Mouse (Mus musculus) intestine, embryonic 16.5 days (tissue): ENCODE measurements around the gene Cdk19. TPM values are rescaled to one million over a fixed set of nuclear protein-coding genes. Genes with fewer than 3 reads are reported as not detected.

Experiments used
- ATAC-seq: fragments of 200-750 bp; cut with Nextera tagmentation; 2 replicates; pipeline ENCODE4 v1.8.0; 2017; ENCODE audit warnings: moderate TSS enrichment, moderate library complexity
- H3K27ac ChIP-seq: fragments of 300-500 bp; sonication (generic); 2 replicates; pipeline ENCODE4 v1.5.1; 2014; ENCODE audit warnings: mild to moderate bottlenecking, low read length
- H3K27me3 ChIP-seq: fragments of 300-500 bp; sonication (generic); replicated peaks from 2 replicates; pipeline ENCODE4 v1.6.1; 2014; ENCODE audit warnings: low read length, control low read depth, mixed read lengths; ENCODE audit not compliant: control insufficient read depth, insufficient read depth
- H3K36me3 ChIP-seq: fragments of 300-500 bp; sonication (generic); 2 replicates; pipeline ENCODE4 v1.6.1; 2014; ENCODE audit warnings: low read length, control low read depth; ENCODE audit not compliant: control insufficient read depth, insufficient read depth
- H3K4me1 ChIP-seq: fragments of 300-500 bp; sonication (generic); 2 replicates; pipeline ENCODE4 v1.6.1; 2014; ENCODE audit warnings: low read length, control low read depth, mixed read lengths; ENCODE audit not compliant: control insufficient read depth, insufficient read depth
- H3K4me2 ChIP-seq: fragments of 300-500 bp; sonication (generic); 2 replicates; pipeline ENCODE4 v1.6.1; 2014; ENCODE audit warnings: low read depth, low read length, control low read depth
- H3K4me3 ChIP-seq: fragments of 300-500 bp; sonication (generic); 2 replicates; pipeline ENCODE4 v1.5.1; 2014; ENCODE audit warnings: mild to moderate bottlenecking, low read length
- H3K9ac ChIP-seq: fragments of 300-500 bp; sonication (generic); 2 replicates; pipeline ENCODE4 v1.6.1; 2014; ENCODE audit warnings: low read depth, low read length
- H3K9me3 ChIP-seq: fragments of 300-500 bp; sonication (generic); 2 replicates; pipeline ENCODE4 v1.6.1; 2016; ENCODE audit warnings: low read length, control low read depth; ENCODE audit not compliant: control insufficient read depth
- WGBS: fragments of 180-500 bp; shearing (Covaris S2); extraction: QIAGEN DNeasy Blood & Tissue Kit; methylation state at CpG from one replicate; pipeline ENCODE4 v1.1.7; 2014; 5-methylcytosine and 5-hydroxymethylcytosine counted together
- polyA plus RNA-seq: library from polyadenylated mRNA; unstranded; fragments of >200 nt; fragmentation: Nextera tagmentation; extraction: Ambion mirVana; gene quantifications from 2 replicates; pipeline ENCODE4 v1.2.1, GENCODE M21; 2015

The Cdk19 gene
- polyA plus RNA-seq, 1 experiment from 2014 or later = 4.0 TPM

- Histone ChIP-seq H3K36me3 (no peaks in the 10 kb centered on the region), H3K27me3 (no peaks in the 10 kb centered on the region), H3K4me3 (no peak overlapping the region), H3K9me3 (no peaks in the 10 kb centered on the region), H3K4me2 (no peak overlapping the region), H3K4me1 (peaks cover 3% of the 10 kb centered on the region; the same call in 1 of the 2 replicates), H3K9ac (no peak overlapping the region), H3K27ac (no peak overlapping the region)
- no peak for ATAC-seq
- WGBS = 77% methylated on average over 5 of the region's 5 CpGs
These were observed 175.9 kb downstream of the Cdk19 start for GRCm38 (mm10) chr10:40515225-40515681.

GRCm38 (mm10) chr10:40516421-40516820 lies 177.1 kb downstream of the Cdk19 start:
- no peak for ATAC-seq
- H3K36me3 ChIP-seq = no peaks in the 10 kb centered on the region
- H3K27ac ChIP-seq = no peak overlapping the region
- WGBS = 23% methylated on average over 4 of the region's 4 CpGs
- peaks cover 3% of the 10 kb centered on the region; the same call in 1 of the 2 replicates for H3K4me1 ChIP-seq
- H3K9ac ChIP-seq = no peak overlapping the region
- H3K9me3 ChIP-seq = no peaks in the 10 kb centered on the region
- H3K27me3 ChIP-seq = no peaks in the 10 kb centered on the region
- no peak overlapping the region for H3K4me3 ChIP-seq
- no peak overlapping the region for H3K4me2 ChIP-seq

- Histone ChIP-seq H3K27me3 (no peaks in the 10 kb centered on the region), H3K4me3 (no peak overlapping the region), H3K9me3 (no peaks in the 10 kb centered on the region), H3K9ac (no peak overlapping the region), H3K36me3 (no peaks in the 10 kb centered on the region), H3K27ac (no peak overlapping the region), H3K4me2 (no peak overlapping the region), H3K4me1 (peaks cover 6% of the 10 kb centered on the region)
- no peak for ATAC-seq
- WGBS = 83% methylated on average over 4 of the region's 4 CpGs
These were observed 180.2 kb downstream of the Cdk19 start for GRCm38 (mm10) chr10:40519586-40519985.

GRCm38 (mm10) chr10:40521579-40521978 lies 182.2 kb downstream of the Cdk19 start:
- H3K4me1 ChIP-seq = peaks cover 4% of the 10 kb centered on the region
- no peak overlapping the region for H3K27ac ChIP-seq
- no peak overlapping the region for H3K4me3 ChIP-seq
- no peaks in the 10 kb centered on the region for H3K9me3 ChIP-seq
- ATAC-seq = 0 out of 2 replicates have a peak, but pooled peaks have one; percentile 27
- H3K27me3 ChIP-seq = no peaks in the 10 kb centered on the region
- no peak overlapping the region for H3K9ac ChIP-seq
- H3K4me2 ChIP-seq = no peak overlapping the region
- 42% methylated on average over 12 of the region's 12 CpGs for WGBS
- H3K36me3 ChIP-seq = no peaks in the 10 kb centered on the region

GRCm38 (mm10) chr10:40523312-40523975 lies 184.1 kb downstream of the Cdk19 start:
- H3K27me3 ChIP-seq = no peaks in the 10 kb centered on the region
- H3K4me1 ChIP-seq = peaks cover 3% of the 10 kb centered on the region; the same call in 1 of the 2 replicates
- H3K9me3 ChIP-seq = no peaks in the 10 kb centered on the region
- H3K4me3 ChIP-seq = no peak overlapping the region
- no peak overlapping the region for H3K4me2 ChIP-seq
- H3K9ac ChIP-seq = no peak overlapping the region
- 58% methylated on average over 7 of the region's 7 CpGs for WGBS
- peak overlapping the region; percentile 78 for H3K27ac ChIP-seq
- ATAC-seq = peak; percentile 54; the same call in 1 of the 2 replicates
- no peaks in the 10 kb centered on the region for H3K36me3 ChIP-seq

- WGBS = 73% methylated on average over 9 of the region's 9 CpGs
- ATAC-seq = no peak
- no peaks in the 10 kb centered on the region for H3K9me3 ChIP-seq
- peaks cover 3% of the 10 kb centered on the region; the same call in 1 of the 2 replicates for H3K4me1 ChIP-seq
- no peak overlapping the region for H3K9ac ChIP-seq
- H3K36me3 ChIP-seq = no peaks in the 10 kb centered on the region
- H3K27me3 ChIP-seq = no peaks in the 10 kb centered on the region
- no peak overlapping the region for H3K4me2 ChIP-seq
- H3K27ac ChIP-seq = peak overlapping the region; percentile 54
- no peak overlapping the region for H3K4me3 ChIP-seq
These were observed 184.9 kb downstream of the Cdk19 start for GRCm38 (mm10) chr10:40524032-40524806.

- no peak overlapping the region for H3K4me3 ChIP-seq
- 27% methylated on average over 10 of the region's 10 CpGs for WGBS
- peaks cover 3% of the 10 kb centered on the region; the same call in 1 of the 2 replicates for H3K4me1 ChIP-seq
- no peak for ATAC-seq
- H3K27me3 ChIP-seq = no peaks in the 10 kb centered on the region
- no peak overlapping the region for H3K4me2 ChIP-seq
- no peaks in the 10 kb centered on the region for H3K9me3 ChIP-seq
- no peaks in the 10 kb centered on the region for H3K36me3 ChIP-seq
- H3K27ac ChIP-seq = no peak overlapping the region
- H3K9ac ChIP-seq = no peak overlapping the region
These were observed 185.6 kb downstream of the Cdk19 start for GRCm38 (mm10) chr10:40524991-40525390.

- Histone ChIP-seq H3K36me3 (no peaks in the 10 kb centered on the region), H3K9ac (no peak overlapping the region), H3K4me1 (peaks cover 3% of the 10 kb centered on the region; the same call in 1 of the 2 replicates), H3K27me3 (no peaks in the 10 kb centered on the region), H3K4me3 (no peak overlapping the region), H3K9me3 (no peaks in the 10 kb centered on the region), H3K27ac (0 out of 2 replicates have a peak overlapping the region, but pooled peaks have one; percentile 21), H3K4me2 (no peak overlapping the region)
- no peak for ATAC-seq
- WGBS = 65% methylated on average over 9 of the region's 9 CpGs
These were observed 186.3 kb downstream of the Cdk19 start for GRCm38 (mm10) chr10:40525616-40526155.

GRCm38 (mm10) chr10:40526301-40526761 lies 187.0 kb downstream of the Cdk19 start:
- Histone ChIP-seq H3K27me3 (no peaks in the 10 kb centered on the region), H3K9me3 (0 out of 2 replicates have a peak, but pooled peaks cover 3% of the 10 kb centered on the region), H3K36me3 (no peaks in the 10 kb centered on the region), H3K27ac (no peak overlapping the region), H3K9ac (no peak overlapping the region), H3K4me1 (peaks cover 3% of the 10 kb centered on the region; the same call in 1 of the 2 replicates), H3K4me3 (no peak overlapping the region), H3K4me2 (no peak overlapping the region)
- 78% methylated on average over 8 of the region's 8 CpGs for WGBS
- no peak for ATAC-seq
